Mouse (Mus musculus): ENCODE measurements around the gene Hspb3. TPM values are rescaled to one million over a fixed set of nuclear protein-coding genes. Genes with fewer than 3 reads are reported as not detected.

The Hspb3 gene
- total RNA-seq, 2 experiments from 2014 or later = not detected

GRCm38 (mm10) chr13:113640944-113641597 lies 22.4 kb downstream of the Hspb3 start:
- ATAC-seq (replicated peaks; ENCODE audit: low FRiP score, poor library complexity, severe bottlenecking) = no peak

GRCm38 (mm10) chr13:113638914-113639313 lies 24.6 kb downstream of the Hspb3 start:
- ATAC-seq (replicated peaks; ENCODE audit: low FRiP score, poor library complexity, severe bottlenecking) = no peak

- ATAC-seq (replicated peaks; ENCODE audit: low FRiP score, poor library complexity, severe bottlenecking) = no peak
Measured at GRCm38 (mm10) chr13:113635799-113636222, 27.7 kb downstream of the Hspb3 start.

- ATAC-seq (replicated peaks; ENCODE audit: low FRiP score, poor library complexity, severe bottlenecking) = no peak
Measured at GRCm38 (mm10) chr13:113634732-113635481, 28.6 kb downstream of the Hspb3 start.

- no peak for ATAC-seq (replicated peaks; ENCODE audit: low FRiP score, poor library complexity, severe bottlenecking)
Measured at GRCm38 (mm10) chr13:113632506-113632905, 31.0 kb downstream of the Hspb3 start.

GRCm38 (mm10) chr13:113627601-113628000 lies 35.9 kb downstream of the Hspb3 start:
- no peak for ATAC-seq (replicated peaks; ENCODE audit: low FRiP score, poor library complexity, severe bottlenecking)

GRCm38 (mm10) chr13:113622865-113623255 lies 40.6 kb downstream of the Hspb3 start:
- ATAC-seq (replicated peaks; ENCODE audit: low FRiP score, poor library complexity, severe bottlenecking) = no peak

GRCm38 (mm10) chr13:113622122-113622864 lies 41.2 kb downstream of the Hspb3 start:
- ATAC-seq (replicated peaks; ENCODE audit: low FRiP score, poor library complexity, severe bottlenecking) = no peak

- no peak for ATAC-seq (replicated peaks; ENCODE audit: low FRiP score, poor library complexity, severe bottlenecking)
Measured at GRCm38 (mm10) chr13:113619003-113619402, 44.5 kb downstream of the Hspb3 start.

- ATAC-seq (replicated peaks; ENCODE audit: low FRiP score, poor library complexity, severe bottlenecking) = peak; percentile 79
Measured at GRCm38 (mm10) chr13:113617891-113618823, 45.3 kb downstream of the Hspb3 start, which contains the start of gene Snx18. Gene Snx18, minus strand, starts transcription at chr13:113618564.

- ATAC-seq (replicated peaks; ENCODE audit: low FRiP score, poor library complexity, severe bottlenecking) = no peak
Measured at GRCm38 (mm10) chr13:113617338-113617890, 46.1 kb downstream of the Hspb3 start.

- ATAC-seq (replicated peaks; ENCODE audit: low FRiP score, poor library complexity, severe bottlenecking) = no peak
Measured at GRCm38 (mm10) chr13:113616751-113617337, 46.6 kb downstream of the Hspb3 start.

- ATAC-seq (replicated peaks; ENCODE audit: low FRiP score, poor library complexity, severe bottlenecking) = no peak
Measured at GRCm38 (mm10) chr13:113615971-113616671, 47.4 kb downstream of the Hspb3 start.

GRCm38 (mm10) chr13:113615546-113615941 lies 47.9 kb downstream of the Hspb3 start:
- no peak for ATAC-seq (replicated peaks; ENCODE audit: low FRiP score, poor library complexity, severe bottlenecking)

- ATAC-seq (replicated peaks; ENCODE audit: low FRiP score, poor library complexity, severe bottlenecking) = no peak
Measured at GRCm38 (mm10) chr13:113614635-113615545, 48.6 kb downstream of the Hspb3 start.

- ATAC-seq (replicated peaks; ENCODE audit: low FRiP score, poor library complexity, severe bottlenecking) = no peak
Measured at GRCm38 (mm10) chr13:113613882-113614281, 49.6 kb downstream of the Hspb3 start.

GRCm38 (mm10) chr13:113613341-113613740 lies 50.1 kb downstream of the Hspb3 start:
- no peak for ATAC-seq (replicated peaks; ENCODE audit: low FRiP score, poor library complexity, severe bottlenecking)

All from erythroblast, adult 5-6 weeks (primary cell).